Mouse (Mus musculus): ENCODE results near the gene Anapc7. TPM values are rescaled to one million over a fixed set of nuclear protein-coding genes. Genes with fewer than 3 reads are reported as not detected.

Gene Anapc7
- total and polyA plus RNA-seq, 3 experiments, result 39.9 to 49.7 TPM; not detected in 1

- Histone ChIP-seq H3K36me3 (ENCODE audit: control insufficient read depth in 1 of 2, insufficient read depth in 2 of 2, low read length in 2 of 2) (peaks cover 8 to 11% of the 10 kb centered on the region in 2 experiments), H3K9me3 (replicated peaks; ENCODE audit: insufficient read depth, low read length) (no peaks in the 10 kb centered on the region)
- TF ChIP-seq CHD1 (IDR thresholded peaks at IDR 0.05; ENCODE audit: low read depth, low read length), result no peak
- TF ChIP-seq MEF2A (IDR thresholded peaks at IDR 0.05; ENCODE audit: extremely low read depth, insufficient replicate concordance, low read depth, low read length, poor library complexity, severe bottlenecking), result no peak
- TF ChIP-seq ZKSCAN1 (IDR thresholded peaks at IDR 0.05; ENCODE audit: low read depth, low read length), result no peak
- peak; percentile 81 for TF ChIP-seq ZNF384 (IDR thresholded peaks at IDR 0.05; ENCODE audit: low read depth, low read length)
- no peak for TF ChIP-seq CTCF (IDR thresholded peaks at IDR 0.05 in 2 of 3, conservative IDR thresholded peaks at IDR 0.05 in 1 of 3; ENCODE audit: control insufficient read depth in 1 of 3, insufficient read depth in 1 of 3, low read depth in 2 of 3, low read length in 3 of 3, poor library complexity in 1 of 3, severe bottlenecking in 1 of 3)
- peak; percentile 95 for TF ChIP-seq BHLHE40 (IDR thresholded peaks at IDR 0.05; ENCODE audit: borderline replicate concordance, low read depth, low read length)
- peak; percentile 99 for TF ChIP-seq SIN3A (IDR thresholded peaks at IDR 0.05; ENCODE audit: low read length)
- TF ChIP-seq MAZ (IDR thresholded peaks at IDR 0.05; ENCODE audit: low read depth, low read length), result peak; percentile 44; the same call in 1 of the 2 replicates
- TF ChIP-seq POLR2A (IDR thresholded peaks at IDR 0.05; ENCODE audit: control insufficient read depth in 1 of 2, insufficient read depth in 1 of 2, low read depth in 1 of 2, low read length in 2 of 2, poor library complexity in 1 of 2), result peak; percentile 80 to 86
- TF ChIP-seq KAT2A (conservative IDR thresholded peaks at IDR 0.05; ENCODE audit: low read depth, low read length), result peak; percentile 76
- TF ChIP-seq ELF1 (IDR thresholded peaks at IDR 0.05; ENCODE audit: low read depth, low read length), result peak; percentile 88
- TF ChIP-seq EP300 (IDR thresholded peaks at IDR 0.05; ENCODE audit: low read depth in 1 of 2, low read length in 2 of 2), result peak in 1 of 2 experiments; percentile 60; a peak in 1 of 4 replicates
- peak; percentile 88 for TF ChIP-seq NRF1 (IDR thresholded peaks at IDR 0.05; ENCODE audit: insufficient read depth, low read depth, low read length, poor library complexity, severe bottlenecking)
- TF ChIP-seq TBP (IDR thresholded peaks at IDR 0.05; ENCODE audit: low read depth, low read length), result peak; percentile 73
- TF ChIP-seq GABPA (IDR thresholded peaks at IDR 0.05; ENCODE audit: low read depth, low read length), result no peak
- no peak for TF ChIP-seq RCOR1 (IDR thresholded peaks at IDR 0.05; ENCODE audit: low read depth, low read length)
- TF ChIP-seq GATA1 (IDR thresholded peaks at IDR 0.05; ENCODE audit: low read depth, low read length), result peak; percentile 57; the same call in 1 of the 2 replicates
- peak; percentile 85 for TF ChIP-seq MYB (IDR thresholded peaks at IDR 0.05; ENCODE audit: low read depth, low read length)
- no peak for TF ChIP-seq ZC3H11A (IDR thresholded peaks at IDR 0.05; ENCODE audit: low read depth, low read length)
- peak; percentile 95 for TF ChIP-seq HCFC1 (IDR thresholded peaks at IDR 0.05; ENCODE audit: low read depth, low read length)
- TF ChIP-seq USF1 (IDR thresholded peaks at IDR 0.05; ENCODE audit: low read depth, low read length), result peak; percentile 67; the same call in 1 of the 2 replicates
- no peak for TF ChIP-seq UBTF (IDR thresholded peaks at IDR 0.05; ENCODE audit: borderline replicate concordance, insufficient read depth, low read depth, low read length)
- peak; percentile 31; the same call in 1 of the 2 replicates for TF ChIP-seq E2F4 (IDR thresholded peaks at IDR 0.05; ENCODE audit: borderline replicate concordance, low read depth, low read length)
- TF ChIP-seq POLR2AphosphoS5 (IDR thresholded peaks at IDR 0.05; ENCODE audit: borderline replicate concordance, low read depth, low read length), result 0 out of 2 replicates have a peak, but pooled peaks have one; percentile 36
- TF ChIP-seq ZMIZ1 (IDR thresholded peaks at IDR 0.05; ENCODE audit: low read depth, low read length), result peak; percentile 90; the same call in 1 of the 2 replicates
- TF ChIP-seq ETS1 (IDR thresholded peaks at IDR 0.05; ENCODE audit: low read depth, low read length), result peak; percentile 78
- TF ChIP-seq TCF12 (IDR thresholded peaks at IDR 0.05; ENCODE audit: low read depth, low read length), result peak; percentile 70
- TF ChIP-seq TAL1 (IDR thresholded peaks at IDR 0.05; ENCODE audit: low read length), result no peak
- no peak for TF ChIP-seq RAD21 (IDR thresholded peaks at IDR 0.05; ENCODE audit: low read depth, low read length)
- TF ChIP-seq MAFK (IDR thresholded peaks at IDR 0.05; ENCODE audit: borderline replicate concordance, low read depth, low read length), result no peak
- TF ChIP-seq USF2 (IDR thresholded peaks at IDR 0.05; ENCODE audit: borderline replicate concordance in 1 of 2, insufficient read depth in 1 of 2, low read depth in 1 of 2, low read length in 2 of 2), result no peak
- peak; percentile 92 for TF ChIP-seq MAX (IDR thresholded peaks at IDR 0.05; ENCODE audit: low read length)
- TF ChIP-seq POLR2AphosphoS2 (IDR thresholded peaks at IDR 0.05; ENCODE audit: low read length), result peak; percentile 93
- TF ChIP-seq JUND (IDR thresholded peaks at IDR 0.05; ENCODE audit: low read depth, low read length), result no peak
- TF ChIP-seq CHD2 (IDR thresholded peaks at IDR 0.05; ENCODE audit: low read length), result peak; percentile 68; the same call in 1 of the 2 replicates
- peak; percentile 96 for TF ChIP-seq MXI1 (IDR thresholded peaks at IDR 0.05; ENCODE audit: low read depth, low read length)
Observed at GRCm38 (mm10) chr5:122372192-122372769, 49.2 kb upstream of the Anapc7 start, which contains the start of gene Fam216a. Gene Fam216a, minus strand, starts transcription at chr5:122372364.

More at GRCm38 (mm10) chr5:122372192-122372769, 49.2 kb upstream of the Anapc7 start, which contains the start of gene Fam216a:
- H3K27me3 ChIP-seq (ENCODE audit: control insufficient read depth in 1 of 2, insufficient read depth in 2 of 2, low read length in 2 of 2), result no peaks in the 10 kb centered on the region
- peak within 1 kb of the TSS; percentile 81 to 95 for H3K4me3 ChIP-seq (ENCODE audit: control insufficient read depth in 1 of 2, insufficient read depth in 1 of 2, low read depth in 2 of 2, low read length in 2 of 2)
- peak within 1 kb of the TSS; percentile 96 for H3K9ac ChIP-seq (ENCODE audit: control insufficient read depth, low read depth, low read length, poor library complexity, severe bottlenecking)
- peaks cover 27% of the 10 kb centered on the region for H3K79me2 ChIP-seq (ENCODE audit: control insufficient read depth, insufficient read depth, low read length, poor library complexity)
- peak; percentile 100 for DNase-seq (ENCODE audit: low read depth, low spot score)
- peaks cover 0 to 3% of the 10 kb centered on the region in 2 experiments; a peak in 1 of 4 replicates for H3K4me1 ChIP-seq (ENCODE audit: control insufficient read depth in 1 of 2, insufficient read depth in 2 of 2, low read length in 2 of 2)
- peak within 1 kb of the TSS; percentile 91 for H3K27ac ChIP-seq (ENCODE audit: control insufficient read depth, low read depth, low read length)
